Mouse (Mus musculus) midbrain, embryonic 16.5 days (tissue): ENCODE measurements around the gene Gbp2. TPM values are rescaled to one million over a fixed set of nuclear protein-coding genes. Genes with fewer than 3 reads are reported as not detected.

Experiments
- ATAC-seq: fragments of 200-750 bp; cut with Nextera tagmentation; 2 replicates; pipeline ENCODE4 v1.8.0; 2017; ENCODE audit warnings: moderate TSS enrichment
- H3K27ac ChIP-seq: fragments of 300-500 bp; sonication (generic); 2 replicates; pipeline ENCODE4 v1.5.1; 2014; ENCODE audit warnings: mild to moderate bottlenecking, low read length, mixed read lengths
- H3K27me3 ChIP-seq: fragments of 300-500 bp; sonication (generic); 2 replicates; pipeline ENCODE4 v1.6.1; 2014; ENCODE audit warnings: low read depth, low read length, mixed read lengths; ENCODE audit not compliant: control insufficient read depth, insufficient read depth
- H3K36me3 ChIP-seq: fragments of 300-500 bp; sonication (generic); 2 replicates; pipeline ENCODE4 v1.6.1; 2014; ENCODE audit warnings: mild to moderate bottlenecking, low read length, moderate library complexity, mixed read lengths; ENCODE audit not compliant: control insufficient read depth, insufficient read depth
- H3K4me1 ChIP-seq: fragments of 300-500 bp; sonication (generic); 2 replicates; pipeline ENCODE4 v1.6.1; 2014; ENCODE audit warnings: mild to moderate bottlenecking, low read length, mixed read lengths; ENCODE audit not compliant: control insufficient read depth, insufficient read depth
- H3K4me2 ChIP-seq: fragments of 300-500 bp; sonication (generic); 2 replicates; pipeline ENCODE4 v1.6.1; 2014; ENCODE audit warnings: mild to moderate bottlenecking, low read length, mixed read lengths
- H3K4me3 ChIP-seq: fragments of 300-500 bp; sonication (generic); 2 replicates; pipeline ENCODE4 v1.5.1; 2014; ENCODE audit warnings: low read depth, mild to moderate bottlenecking, low read length, moderate library complexity, mixed read lengths
- H3K9ac ChIP-seq: fragments of 300-500 bp; sonication (generic); 2 replicates; pipeline ENCODE4 v1.6.1; 2014; ENCODE audit warnings: low read depth, low read length, mixed read lengths
- H3K9me3 ChIP-seq: fragments of 300-500 bp; sonication (generic); replicated peaks from 2 replicates; pipeline ENCODE4 v1.6.1; 2014; ENCODE audit warnings: mild to moderate bottlenecking, low read length, mixed read lengths; ENCODE audit not compliant: control insufficient read depth, poor library complexity, severe bottlenecking
- WGBS: fragments of 180-500 bp; shearing (Covaris S2); extraction: QIAGEN DNeasy Blood & Tissue Kit; methylation state at CpG from one replicate; pipeline ENCODE4 v1.1.7; 2014; 5-methylcytosine and 5-hydroxymethylcytosine counted together
- microRNA-seq: library from miRNA; unstranded; fragments of <30 nt; microRNA quantifications from one replicate; pipeline ENCODE4, GENCODE M21; 2017
- polyA plus RNA-seq: library from polyadenylated mRNA; unstranded; fragments of >200 nt; fragmentation: Nextera tagmentation; extraction: Ambion mirVana; gene quantifications from 2 replicates; pipeline ENCODE4 v1.2.1, GENCODE M21; 2015

The Gbp2 gene
- polyA plus RNA-seq, 1 experiment from 2014 or later: 0.60 TPM

- Histone ChIP-seq H3K9me3 (no peaks in the 10 kb centered on the region), H3K27me3 (no peaks in the 10 kb centered on the region), H3K9ac (no peak overlapping the region), H3K4me3 (no peak overlapping the region), H3K36me3 (no peaks in the 10 kb centered on the region), H3K4me1 (no peaks in the 10 kb centered on the region), H3K27ac (no peak overlapping the region), H3K4me2 (no peak overlapping the region)
- ATAC-seq: no peak
- 13% methylated on average over 2 of the region's 2 CpGs for WGBS
These were observed 29.8 kb downstream of the Gbp2 start for GRCm38 (mm10) chr3:142650205-142650604.

GRCm38 (mm10) chr3:142664723-142665122 lies 44.3 kb downstream of the Gbp2 start:
- H3K9ac ChIP-seq: no peak overlapping the region
- H3K27ac ChIP-seq: no peak overlapping the region
- H3K4me2 ChIP-seq: no peak overlapping the region
- 0 out of 2 replicates have a peak, but pooled peaks have one; percentile 17 for ATAC-seq
- no peaks in the 10 kb centered on the region for H3K9me3 ChIP-seq
- no peaks in the 10 kb centered on the region for H3K4me1 ChIP-seq
- H3K27me3 ChIP-seq: no peaks in the 10 kb centered on the region
- no peaks in the 10 kb centered on the region for H3K36me3 ChIP-seq
- H3K4me3 ChIP-seq: no peak overlapping the region
- WGBS: 96% methylated on average over 8 of the region's 8 CpGs

- Histone ChIP-seq H3K4me1 (no peaks in the 10 kb centered on the region), H3K4me3 (no peak overlapping the region), H3K9ac (no peak overlapping the region), H3K27me3 (no peaks in the 10 kb centered on the region), H3K9me3 (no peaks in the 10 kb centered on the region), H3K36me3 (no peaks in the 10 kb centered on the region), H3K4me2 (no peak overlapping the region), H3K27ac (no peak overlapping the region)
- no peak for ATAC-seq
- WGBS: 88% methylated on average over 1 of the region's 1 CpGs
These were observed 54.2 kb downstream of the Gbp2 start for GRCm38 (mm10) chr3:142674607-142675006.

Small RNA genes within 50 kb of the gene (microRNA-seq; reads per million reads assigned to microRNA genes)
- gene Mir6381: not detected

Other genes starting within 250 kb of the Gbp2 start
- gene Pdlim5, start 224.9 kb upstream of the Gbp2 start, polyA plus RNA-seq: 14.9 and 15.6 TPM in 2 replicates
- 0.19 and 0.20 TPM in 2 replicates for gene Gbp5, start 126.6 kb upstream of the Gbp2 start, polyA plus RNA-seq
- gene Gbp7, start 90.3 kb upstream of the Gbp2 start, polyA plus RNA-seq: 1.9 and 2.1 TPM in 2 replicates
- gene Gbp3, start 60.6 kb upstream of the Gbp2 start, polyA plus RNA-seq: 1.5 and 1.9 TPM in 2 replicates
- gene Gbp2b, start 25.8 kb upstream of the Gbp2 start, polyA plus RNA-seq: not detected in 2 replicates
- gene Kyat3, start 80.4 kb downstream of the Gbp2 start, polyA plus RNA-seq: 3.6 and 4.9 TPM in 2 replicates
- 65.4 and 73.9 TPM in 2 replicates for gene Gtf2b, start 144.4 kb downstream of the Gbp2 start, polyA plus RNA-seq